Mouse (Mus musculus) embryonic facial prominence, embryonic 15.5 days (tissue): ENCODE measurements around the gene Iqschfp. TPM values are rescaled to one million over a fixed set of nuclear protein-coding genes. Genes with fewer than 3 reads are reported as not detected.

ENCODE experiments used
- ATAC-seq: fragments of 200-750 bp; cut with Nextera tagmentation; 2 replicates; pipeline ENCODE4 v1.8.0; 2017; ENCODE audit warnings: low read depth, moderate TSS enrichment; ENCODE audit not compliant: insufficient number of reproducible peaks, low FRiP score, low TSS enrichment
- H3K27ac ChIP-seq: fragments of 300-500 bp; sonication (generic); replicated peaks from 2 replicates; pipeline ENCODE4 v1.5.1; 2015; ENCODE audit warnings: mild to moderate bottlenecking, inconsistent platforms
- H3K27me3 ChIP-seq: fragments of 300-500 bp; sonication (generic); 2 replicates; pipeline ENCODE4 v1.6.1; 2015; ENCODE audit warnings: inconsistent platforms
- H3K36me3 ChIP-seq: fragments of 300-500 bp; sonication (generic); 2 replicates; pipeline ENCODE4 v1.6.1; 2015; ENCODE audit warnings: mild to moderate bottlenecking, inconsistent platforms
- H3K4me1 ChIP-seq: fragments of 300-500 bp; sonication (generic); 2 replicates; pipeline ENCODE4 v1.6.1; 2015; ENCODE audit warnings: inconsistent platforms
- H3K4me2 ChIP-seq: fragments of 300-500 bp; sonication (generic); replicated peaks from 2 replicates; pipeline ENCODE4 v1.6.1; 2015; ENCODE audit warnings: mild to moderate bottlenecking, inconsistent platforms
- H3K4me3 ChIP-seq: fragments of 300-500 bp; sonication (generic); replicated peaks from 2 replicates; pipeline ENCODE4 v1.5.1; 2015; ENCODE audit warnings: mild to moderate bottlenecking, inconsistent platforms
- H3K9ac ChIP-seq: fragments of 300-500 bp; sonication (generic); 2 replicates; pipeline ENCODE4 v1.6.1; 2015; ENCODE audit warnings: inconsistent platforms
- H3K9me3 ChIP-seq: fragments of 300-500 bp; sonication (generic); replicated peaks from 2 replicates; pipeline ENCODE4 v1.6.1; 2016; ENCODE audit warnings: inconsistent platforms
- WGBS: fragments of 180-500 bp; shearing (Covaris S2); methylation state at CpG from one replicate; pipeline ENCODE4 v1.1.7; 2015; 5-methylcytosine and 5-hydroxymethylcytosine counted together
- polyA plus RNA-seq: library from polyadenylated mRNA; unstranded; fragments of >200 nt; fragmentation: Nextera tagmentation; extraction: Ambion mirVana; gene quantifications from 2 replicates; pipeline ENCODE4 v1.2.1, GENCODE M21; 2015

The Iqschfp gene
- polyA plus RNA-seq, 1 experiment from 2014 or later = 0.08 TPM

GRCm38 (mm10) chr3:67918098-67918497 is 26.1 kb downstream of the Iqschfp start:
- Histone ChIP-seq H3K9me3 (no peaks in the 10 kb centered on the region), H3K4me2 (no peak overlapping the region), H3K4me1 (no peaks in the 10 kb centered on the region), H3K27ac (no peak overlapping the region), H3K4me3 (no peak overlapping the region), H3K36me3 (no peaks in the 10 kb centered on the region), H3K27me3 (no peaks in the 10 kb centered on the region), H3K9ac (no peak overlapping the region)
- WGBS = 73% methylated on average over 3 of the region's 3 CpGs
- ATAC-seq = no peak

- Histone ChIP-seq H3K4me2 (no peak overlapping the region), H3K36me3 (no peaks in the 10 kb centered on the region), H3K27me3 (no peaks in the 10 kb centered on the region), H3K9ac (no peak overlapping the region), H3K9me3 (no peaks in the 10 kb centered on the region), H3K4me1 (no peaks in the 10 kb centered on the region), H3K4me3 (no peak overlapping the region), H3K27ac (no peak overlapping the region)
- 57% methylated on average over 8 of the region's 8 CpGs for WGBS
- no peak for ATAC-seq
Measured at GRCm38 (mm10) chr3:67918634-67919259, 26.7 kb downstream of the Iqschfp start.

- 76% methylated on average over 4 of the region's 4 CpGs for WGBS
Measured at GRCm38 (mm10) chr3:67923095-67923494, 31.1 kb downstream of the Iqschfp start.

GRCm38 (mm10) chr3:67925453-67925852 is 33.4 kb downstream of the Iqschfp start:
- Histone ChIP-seq H3K4me1 (no peaks in the 10 kb centered on the region), H3K27ac (no peak overlapping the region), H3K9me3 (no peaks in the 10 kb centered on the region), H3K9ac (no peak overlapping the region), H3K36me3 (no peaks in the 10 kb centered on the region), H3K4me2 (no peak overlapping the region), H3K4me3 (no peak overlapping the region), H3K27me3 (no peaks in the 10 kb centered on the region)
- ATAC-seq = no peak
- WGBS = 51% methylated on average over 2 of the region's 2 CpGs

More at GRCm38 (mm10) chr3:67923095-67923494, 31.1 kb downstream of the Iqschfp start:
- Histone ChIP-seq H3K27me3 (no peaks in the 10 kb centered on the region), H3K4me3 (no peak overlapping the region), H3K27ac (no peak overlapping the region), H3K9ac (no peak overlapping the region), H3K36me3 (no peaks in the 10 kb centered on the region), H3K4me1 (no peaks in the 10 kb centered on the region), H3K9me3 (no peaks in the 10 kb centered on the region), H3K4me2 (no peak overlapping the region)
- no peak for ATAC-seq

- Histone ChIP-seq H3K9me3 (no peaks in the 10 kb centered on the region), H3K4me2 (no peak overlapping the region), H3K27ac (no peak overlapping the region), H3K4me1 (no peaks in the 10 kb centered on the region), H3K36me3 (no peaks in the 10 kb centered on the region), H3K4me3 (no peak overlapping the region), H3K9ac (no peak overlapping the region), H3K27me3 (no peaks in the 10 kb centered on the region)
- WGBS = 83% methylated on average over 10 of the region's 10 CpGs
- no peak for ATAC-seq
Measured at GRCm38 (mm10) chr3:67930424-67931133, 38.5 kb downstream of the Iqschfp start.

GRCm38 (mm10) chr3:67931181-67931580 is 39.1 kb downstream of the Iqschfp start:
- WGBS = 90% methylated on average over 8 of the region's 8 CpGs
- H3K27ac ChIP-seq = no peak overlapping the region

GRCm38 (mm10) chr3:67931914-67932313 is 39.9 kb downstream of the Iqschfp start:
- Histone ChIP-seq H3K9ac (no peak overlapping the region), H3K36me3 (no peaks in the 10 kb centered on the region), H3K9me3 (no peaks in the 10 kb centered on the region), H3K4me1 (no peaks in the 10 kb centered on the region), H3K27me3 (no peaks in the 10 kb centered on the region), H3K4me2 (no peak overlapping the region), H3K27ac (no peak overlapping the region), H3K4me3 (no peak overlapping the region)
- 58% methylated on average over 3 of the region's 3 CpGs for WGBS
- no peak for ATAC-seq

More at GRCm38 (mm10) chr3:67931181-67931580, 39.1 kb downstream of the Iqschfp start:
- H3K36me3 ChIP-seq = no peaks in the 10 kb centered on the region
- H3K4me3 ChIP-seq = no peak overlapping the region
- no peak overlapping the region for H3K9ac ChIP-seq
- H3K4me1 ChIP-seq = no peaks in the 10 kb centered on the region
- H3K4me2 ChIP-seq = no peak overlapping the region
- no peaks in the 10 kb centered on the region for H3K27me3 ChIP-seq
- H3K9me3 ChIP-seq = no peaks in the 10 kb centered on the region
- ATAC-seq = no peak

GRCm38 (mm10) chr3:67935829-67936228 is 43.8 kb downstream of the Iqschfp start:
- H3K36me3 ChIP-seq = no peaks in the 10 kb centered on the region
- no peaks in the 10 kb centered on the region for H3K27me3 ChIP-seq
- no peak overlapping the region for H3K4me3 ChIP-seq
- no peak for ATAC-seq
- WGBS = 71% methylated on average over 3 of the region's 3 CpGs
- no peaks in the 10 kb centered on the region for H3K4me1 ChIP-seq
- H3K4me2 ChIP-seq = no peak overlapping the region
- no peaks in the 10 kb centered on the region for H3K9me3 ChIP-seq
- no peak overlapping the region for H3K9ac ChIP-seq
- H3K27ac ChIP-seq = no peak overlapping the region

GRCm38 (mm10) chr3:67947000-67947399 is 55.0 kb downstream of the Iqschfp start:
- Histone ChIP-seq H3K4me2 (no peak overlapping the region), H3K9ac (no peak overlapping the region), H3K9me3 (no peaks in the 10 kb centered on the region), H3K27me3 (no peaks in the 10 kb centered on the region), H3K4me3 (no peak overlapping the region), H3K36me3 (no peaks in the 10 kb centered on the region), H3K27ac (no peak overlapping the region), H3K4me1 (no peaks in the 10 kb centered on the region)
- ATAC-seq = peak; percentile 34; the same call in 1 of the 2 replicates
- WGBS = 76% methylated on average over 2 of the region's 2 CpGs

- H3K4me1 ChIP-seq = no peaks in the 10 kb centered on the region; the same call in 1 of the 2 replicates
- no peaks in the 10 kb centered on the region for H3K9me3 ChIP-seq
- WGBS = 38% methylated on average over 5 of the region's 5 CpGs
- H3K4me2 ChIP-seq = no peak overlapping the region
- no peak overlapping the region for H3K4me3 ChIP-seq
- ATAC-seq = 0 out of 2 replicates have a peak, but pooled peaks have one; percentile 4
- H3K27ac ChIP-seq = no peak overlapping the region
- no peaks in the 10 kb centered on the region for H3K36me3 ChIP-seq
- no peaks in the 10 kb centered on the region for H3K27me3 ChIP-seq
- no peak overlapping the region for H3K9ac ChIP-seq
Measured at GRCm38 (mm10) chr3:67952517-67952940, 60.5 kb downstream of the Iqschfp start.

- Histone ChIP-seq H3K36me3 (no peaks in the 10 kb centered on the region), H3K27ac (no peak overlapping the region), H3K4me3 (no peak overlapping the region), H3K9me3 (no peaks in the 10 kb centered on the region), H3K9ac (no peak overlapping the region), H3K4me1 (no peaks in the 10 kb centered on the region; the same call in 1 of the 2 replicates), H3K4me2 (no peak overlapping the region), H3K27me3 (no peaks in the 10 kb centered on the region)
- no peak for ATAC-seq
- 17% methylated on average over 5 of the region's 5 CpGs for WGBS
Measured at GRCm38 (mm10) chr3:67954459-67955065, 62.5 kb downstream of the Iqschfp start.
